Mouse (Mus musculus): ENCODE data around the gene Asic5. TPM values are rescaled to one million over a fixed set of nuclear protein-coding genes. Genes with fewer than 3 reads are reported as not detected.
A peak's percentile ranks its signal among the peaks of the same experiment; 100 is the strongest.

Gene Asic5
- total RNA-seq, 2 experiments from 2014 or later = not detected

- DNase-seq = no peak
- intact Hi-C loops (cut with DNase I) = loop anchor here (2.0 kb wide), 1 partner anchor 35 kb away; no protein-coding TSS in a partner anchor
These were observed 13.9 kb downstream of the Asic5 start for GRCm38 (mm10) chr3:81995988-81996387.

GRCm38 (mm10) chr3:82007002-82007401 is 24.9 kb downstream of the Asic5 start:
- intact Hi-C loops (cut with DNase I) = no loop called here
- DNase-seq = no peak

GRCm38 (mm10) chr3:82014148-82014703 is 32.1 kb downstream of the Asic5 start:
- intact Hi-C loops (cut with DNase I) = no loop called here
- DNase-seq = no peak

- intact Hi-C loops (cut with DNase I) = no loop called here
- DNase-seq = no peak
These were observed 40.4 kb downstream of the Asic5 start for GRCm38 (mm10) chr3:82022421-82022920.

- intact Hi-C loops (cut with DNase I) = no loop called here
- no peak for DNase-seq
These were observed 41.0 kb downstream of the Asic5 start for GRCm38 (mm10) chr3:82023065-82023464.

- no peak for DNase-seq
These were observed 45.2 kb downstream of the Asic5 start for GRCm38 (mm10) chr3:82027286-82027685.

GRCm38 (mm10) chr3:82029229-82029628 is 47.1 kb downstream of the Asic5 start:
- no peak for DNase-seq

More at GRCm38 (mm10) chr3:82027286-82027685, 45.2 kb downstream of the Asic5 start:
- intact Hi-C loops (cut with DNase I) = no loop called here

GRCm38 (mm10) chr3:82030008-82030748 is 48.1 kb downstream of the Asic5 start:
- DNase-seq = no peak
- intact Hi-C loops (cut with DNase I) = loop anchor here (2.0 kb wide), 1 partner anchor 33 kb away; no protein-coding TSS in a partner anchor

More at GRCm38 (mm10) chr3:82029229-82029628, 47.1 kb downstream of the Asic5 start:
- intact Hi-C loops (cut with DNase I) = no loop called here

- no peak for DNase-seq
- intact Hi-C loops (cut with DNase I) = no loop called here
These were observed 54.4 kb downstream of the Asic5 start for GRCm38 (mm10) chr3:82036262-82037044.

- DNase-seq = no peak
- intact Hi-C loops (cut with DNase I) = no loop called here
These were observed 61.6 kb downstream of the Asic5 start for GRCm38 (mm10) chr3:82043676-82044075.

GRCm38 (mm10) chr3:82044902-82045301 is 62.8 kb downstream of the Asic5 start:
- intact Hi-C loops (cut with DNase I) = no loop called here
- no peak for DNase-seq

- DNase-seq = no peak
- intact Hi-C loops (cut with DNase I) = loop anchor here (2.0 kb wide), 1 partner anchor 287 kb away; no protein-coding TSS in a partner anchor
These were observed 64.0 kb downstream of the Asic5 start for GRCm38 (mm10) chr3:82046087-82046486.

- intact Hi-C loops (cut with DNase I) = loop anchor here (2.0 kb wide), 1 partner anchor 286 kb away; no protein-coding TSS in a partner anchor
- DNase-seq = peak in 1 of 2 experiments; percentile 6
These were observed 65.1 kb downstream of the Asic5 start for GRCm38 (mm10) chr3:82047100-82047753.

GRCm38 (mm10) chr3:82048078-82048477 is 66.0 kb downstream of the Asic5 start:
- intact Hi-C loops (cut with DNase I) = no loop called here
- DNase-seq = no peak

GRCm38 (mm10) chr3:82048681-82049080 is 66.6 kb downstream of the Asic5 start:
- intact Hi-C loops (cut with DNase I) = no loop called here
- no peak for DNase-seq

GRCm38 (mm10) chr3:82051468-82051867 is 69.4 kb downstream of the Asic5 start:
- intact Hi-C loops (cut with DNase I) = no loop called here
- DNase-seq = no peak

- DNase-seq = no peak
- intact Hi-C loops (cut with DNase I) = no loop called here
These were observed 69.9 kb downstream of the Asic5 start for GRCm38 (mm10) chr3:82052029-82052428.

GRCm38 (mm10) chr3:82054283-82054974 is 72.3 kb downstream of the Asic5 start:
- no peak for DNase-seq
- intact Hi-C loops (cut with DNase I) = no loop called here

GRCm38 (mm10) chr3:82057201-82057600 is 75.1 kb downstream of the Asic5 start:
- DNase-seq = no peak
- intact Hi-C loops (cut with DNase I) = no loop called here

Measured in gastrocnemius, postnatal 36 days (tissue).